Mouse (Mus musculus): Measurements from ENCODE around the gene Qtrt2. TPM values are rescaled to one million over a fixed set of nuclear protein-coding genes. Genes with fewer than 3 reads are reported as not detected.
A peak's percentile ranks its signal among the peaks of the same experiment; 100 is the strongest.

Gene Qtrt2
- total RNA-seq, 2 experiments from 2014 or later, result 36.7 to 37.7 TPM

- no peak for DNase-seq (ENCODE audit: extremely low spot score in 1 of 2, low spot score in 2 of 2)
- no peak for TF ChIP-seq CTCF (IDR thresholded peaks at IDR 0.05)
- intact Hi-C loops (cut with DNase I), result no loop called here
- Histone ChIP-seq H3K27ac (no peak overlapping the region), H3K4me3 (no peak overlapping the region)
Measured at GRCm38 (mm10) chr16:43951591-43951990, 25.0 kb upstream of the Qtrt2 start.

- peak overlapping the region; percentile 34; the same call in 1 of the 2 replicates for H3K27ac ChIP-seq
Measured at GRCm38 (mm10) chr16:43945869-43946268, 19.3 kb upstream of the Qtrt2 start.

GRCm38 (mm10) chr16:43945351-43945750 lies 18.7 kb upstream of the Qtrt2 start:
- no peak for DNase-seq (ENCODE audit: extremely low spot score in 1 of 2, low spot score in 2 of 2)
- intact Hi-C loops (cut with DNase I), result no loop called here
- no peak overlapping the region for H3K4me3 ChIP-seq
- no peak for TF ChIP-seq CTCF (IDR thresholded peaks at IDR 0.05)
- H3K27ac ChIP-seq, result peak overlapping the region; percentile 34; the same call in 1 of the 2 replicates

More at GRCm38 (mm10) chr16:43945869-43946268, 19.3 kb upstream of the Qtrt2 start:
- no peak for DNase-seq (ENCODE audit: extremely low spot score in 1 of 2, low spot score in 2 of 2)
- no peak overlapping the region for H3K4me3 ChIP-seq
- intact Hi-C loops (cut with DNase I), result no loop called here
- no peak for TF ChIP-seq CTCF (IDR thresholded peaks at IDR 0.05)

GRCm38 (mm10) chr16:43940846-43941245 lies 14.2 kb upstream of the Qtrt2 start:
- no peak overlapping the region for H3K27ac ChIP-seq
- no peak overlapping the region for H3K4me3 ChIP-seq
- no peak for DNase-seq (ENCODE audit: extremely low spot score in 1 of 2, low spot score in 2 of 2)
- intact Hi-C loops (cut with DNase I), result no loop called here
- no peak for TF ChIP-seq CTCF (IDR thresholded peaks at IDR 0.05)

GRCm38 (mm10) chr16:43935892-43936291 lies 9.3 kb upstream of the Qtrt2 start:
- TF ChIP-seq CTCF (IDR thresholded peaks at IDR 0.05), result no peak
- Histone ChIP-seq H3K27ac (peak overlapping the region; percentile 65), H3K4me3 (no peak overlapping the region)
- intact Hi-C loops (cut with DNase I), result no loop called here
- DNase-seq (ENCODE audit: extremely low spot score in 1 of 2, low spot score in 2 of 2), result no peak

GRCm38 (mm10) chr16:43935367-43935766 lies 8.8 kb upstream of the Qtrt2 start:
- Histone ChIP-seq H3K4me3 (no peak overlapping the region), H3K27ac (peak overlapping the region; percentile 65)
- TF ChIP-seq CTCF (IDR thresholded peaks at IDR 0.05), result no peak
- intact Hi-C loops (cut with DNase I), result no loop called here
- DNase-seq (ENCODE audit: extremely low spot score in 1 of 2, low spot score in 2 of 2), result no peak

GRCm38 (mm10) chr16:43934856-43935255 lies 8.2 kb upstream of the Qtrt2 start:
- peak overlapping the region; percentile 65 for H3K27ac ChIP-seq

GRCm38 (mm10) chr16:43933041-43933440 lies 6.4 kb upstream of the Qtrt2 start:
- TF ChIP-seq CTCF (IDR thresholded peaks at IDR 0.05), result no peak
- Histone ChIP-seq H3K27ac (peak overlapping the region; percentile 51), H3K4me3 (no peak overlapping the region)
- no peak for DNase-seq (ENCODE audit: extremely low spot score in 1 of 2, low spot score in 2 of 2)
- intact Hi-C loops (cut with DNase I), result no loop called here

More at GRCm38 (mm10) chr16:43934856-43935255, 8.2 kb upstream of the Qtrt2 start:
- intact Hi-C loops (cut with DNase I), result no loop called here
- TF ChIP-seq CTCF (IDR thresholded peaks at IDR 0.05), result no peak
- H3K4me3 ChIP-seq, result no peak overlapping the region
- DNase-seq (ENCODE audit: extremely low spot score in 1 of 2, low spot score in 2 of 2), result no peak

GRCm38 (mm10) chr16:43932319-43932718 lies 5.7 kb upstream of the Qtrt2 start:
- no peak for TF ChIP-seq CTCF (IDR thresholded peaks at IDR 0.05)
- H3K27ac ChIP-seq, result peak overlapping the region; percentile 45; the same call in 1 of the 2 replicates
- no peak for DNase-seq (ENCODE audit: extremely low spot score in 1 of 2, low spot score in 2 of 2)
- intact Hi-C loops (cut with DNase I), result no loop called here
- no peak overlapping the region for H3K4me3 ChIP-seq

- intact Hi-C loops (cut with DNase I), result no loop called here
- no peak for DNase-seq (ENCODE audit: extremely low spot score in 1 of 2, low spot score in 2 of 2)
- Histone ChIP-seq H3K4me3 (no peak overlapping the region), H3K27ac (peak overlapping the region; percentile 15; the same call in 1 of the 2 replicates)
- no peak for TF ChIP-seq CTCF (IDR thresholded peaks at IDR 0.05)
Measured at GRCm38 (mm10) chr16:43931502-43931901, 4.9 kb upstream of the Qtrt2 start.

GRCm38 (mm10) chr16:43930577-43930976 lies 4.0 kb upstream of the Qtrt2 start:
- Histone ChIP-seq H3K4me3 (no peak overlapping the region), H3K27ac (no peak overlapping the region)
- no peak for TF ChIP-seq CTCF (IDR thresholded peaks at IDR 0.05)
- intact Hi-C loops (cut with DNase I), result no loop called here
- DNase-seq (ENCODE audit: extremely low spot score in 1 of 2, low spot score in 2 of 2), result no peak

- no peak overlapping the region for H3K27ac ChIP-seq
- TF ChIP-seq CTCF (IDR thresholded peaks at IDR 0.05), result no peak
- H3K4me3 ChIP-seq, result no peak overlapping the region
- no peak for DNase-seq (ENCODE audit: extremely low spot score in 1 of 2, low spot score in 2 of 2)
- intact Hi-C loops (cut with DNase I), result no loop called here
Measured at GRCm38 (mm10) chr16:43925846-43926245, 763 bp downstream of the Qtrt2 start.

GRCm38 (mm10) chr16:43925001-43925558 lies 1.5 kb downstream of the Qtrt2 start:
- no peak for TF ChIP-seq CTCF (IDR thresholded peaks at IDR 0.05)
- intact Hi-C loops (cut with DNase I), result no loop called here
- Histone ChIP-seq H3K27ac (no peak overlapping the region), H3K4me3 (no peak overlapping the region)
- no peak for DNase-seq (ENCODE audit: extremely low spot score in 1 of 2, low spot score in 2 of 2)
